Mouse (Mus musculus) kidney, embryonic 15.5 days (tissue): ENCODE results near the gene Camk2n2. TPM values are rescaled to one million over a fixed set of nuclear protein-coding genes. Genes with fewer than 3 reads are reported as not detected.

Experiments
- ATAC-seq: fragments of 200-750 bp; cut with Nextera tagmentation; replicated peaks from 2 replicates; pipeline ENCODE4 v1.8.0; 2017; ENCODE audit warnings: moderate TSS enrichment; ENCODE audit not compliant: low FRiP score
- H3K27ac ChIP-seq: fragments of 300-500 bp; sonication (generic); 2 replicates; pipeline ENCODE4 v1.5.1; 2015; ENCODE audit warnings: mild to moderate bottlenecking, inconsistent platforms
- H3K27me3 ChIP-seq: fragments of 300-500 bp; sonication (generic); 2 replicates; pipeline ENCODE4 v1.6.1; 2015; ENCODE audit warnings: inconsistent platforms
- H3K36me3 ChIP-seq: fragments of 300-500 bp; sonication (generic); 2 replicates; pipeline ENCODE4 v1.6.1; 2015; ENCODE audit warnings: inconsistent platforms
- H3K4me1 ChIP-seq: fragments of 300-500 bp; sonication (generic); 2 replicates; pipeline ENCODE4 v1.6.1; 2015; ENCODE audit warnings: inconsistent platforms
- H3K4me2 ChIP-seq: fragments of 300-500 bp; sonication (generic); 2 replicates; pipeline ENCODE4 v1.6.1; 2015; ENCODE audit warnings: moderate library complexity, mild to moderate bottlenecking, inconsistent platforms
- H3K4me3 ChIP-seq: fragments of 300-500 bp; sonication (generic); replicated peaks from 2 replicates; pipeline ENCODE4 v1.5.1; 2015; ENCODE audit warnings: mild to moderate bottlenecking, inconsistent platforms
- H3K9ac ChIP-seq: fragments of 300-500 bp; sonication (generic); 2 replicates; pipeline ENCODE4 v1.6.1; 2015; ENCODE audit warnings: mild to moderate bottlenecking, inconsistent platforms
- H3K9me3 ChIP-seq: fragments of 300-500 bp; sonication (generic); replicated peaks from 2 replicates; pipeline ENCODE4 v1.6.1; 2016; ENCODE audit warnings: inconsistent platforms
- WGBS: fragments of 180-500 bp; shearing (Covaris S2); methylation state at CpG from one replicate; pipeline ENCODE4 v1.1.7; 2015; ENCODE audit warnings: mixed read lengths; 5-methylcytosine and 5-hydroxymethylcytosine counted together
- microRNA counts: library from miRNA; unstranded; fragments of <30 nt; microRNA quantifications from one replicate; lab custom pipeline; 2016
- microRNA-seq: library from miRNA; unstranded; fragments of <30 nt; microRNA quantifications from one replicate; pipeline ENCODE4, GENCODE M21; 2016
- polyA plus RNA-seq: library from polyadenylated mRNA; unstranded; fragments of >200 nt; fragmentation: Nextera tagmentation; extraction: Ambion mirVana; gene quantifications from 2 replicates; pipeline ENCODE4 v1.2.1, GENCODE M21; 2015

Camk2n2 gene
- polyA plus RNA-seq, 1 experiment from 2014 or later, result 1.5 TPM

DNA sequence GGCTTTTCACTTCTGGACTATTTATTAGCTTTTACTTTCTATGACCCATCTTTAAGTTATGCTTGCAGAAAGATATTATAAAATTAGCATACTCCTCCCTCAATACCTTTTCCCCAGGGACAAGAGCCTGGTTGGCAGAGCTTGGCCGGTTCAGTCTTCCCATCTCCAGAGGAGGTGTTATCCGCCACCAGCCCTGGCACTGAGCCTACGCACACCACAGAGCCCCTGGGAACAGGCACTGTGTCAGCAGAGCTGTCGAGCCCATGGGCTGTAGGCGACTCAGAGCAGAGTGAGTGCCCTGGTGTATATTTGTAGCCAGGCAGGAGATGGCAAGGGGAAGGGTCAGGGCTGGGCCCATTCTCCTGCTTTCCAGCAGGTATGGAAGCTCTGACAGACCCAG is 20.6 kb downstream of the Camk2n2 start:
- H3K36me3 ChIP-seq, result peaks cover 15% of the 10 kb centered on the region
- no peak overlapping the region for H3K4me3 ChIP-seq
- no peak overlapping the region for H3K4me2 ChIP-seq
- no peak overlapping the region for H3K27ac ChIP-seq
- H3K9ac ChIP-seq, result no peak overlapping the region
- no peaks in the 10 kb centered on the region for H3K4me1 ChIP-seq
- H3K27me3 ChIP-seq, result no peaks in the 10 kb centered on the region
- ATAC-seq, result no peak
- no peaks in the 10 kb centered on the region for H3K9me3 ChIP-seq
- 79% methylated on average over 5 of the region's 5 CpGs for WGBS

DNA sequence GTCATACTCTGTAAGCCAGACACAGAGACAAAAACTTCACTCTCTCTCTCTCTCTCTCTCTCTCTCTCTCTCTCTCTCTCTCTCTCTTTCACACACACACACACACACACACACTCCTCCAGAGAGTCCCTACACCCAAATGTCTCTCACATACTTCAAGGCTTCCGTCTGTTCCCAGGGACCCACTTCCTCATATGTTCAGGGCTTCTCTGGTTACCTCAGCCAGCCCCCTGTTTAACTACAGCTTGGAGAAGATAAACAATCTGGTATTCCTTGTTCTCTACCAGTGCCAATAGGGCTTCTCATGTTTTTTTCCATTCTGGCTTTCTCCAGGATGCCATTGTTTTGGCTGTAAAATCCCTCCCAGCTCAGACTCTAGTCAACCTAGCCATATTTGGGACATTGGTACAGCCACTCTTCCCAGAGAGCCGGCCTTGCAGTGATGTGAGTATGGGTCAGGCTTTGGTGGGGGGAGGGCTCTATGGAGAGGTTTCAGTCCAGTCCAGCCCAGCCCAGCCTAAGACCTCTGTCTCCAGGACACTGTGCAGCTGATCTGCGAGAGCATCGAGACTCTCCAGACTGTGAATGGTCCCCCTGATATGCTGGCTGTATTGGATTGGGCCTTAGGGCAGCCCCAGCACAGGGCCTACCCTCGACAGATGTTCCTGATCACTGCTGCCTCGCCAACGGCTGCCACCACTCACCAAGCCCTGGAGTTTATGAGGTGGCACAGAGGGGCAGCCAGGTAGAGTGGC is 24.2 kb downstream of the Camk2n2 start:
- no peak overlapping the region for H3K9ac ChIP-seq
- H3K9me3 ChIP-seq, result no peaks in the 10 kb centered on the region
- no peak for ATAC-seq
- H3K27me3 ChIP-seq, result peaks cover 32% of the 10 kb centered on the region
- no peak overlapping the region for H3K27ac ChIP-seq
- H3K4me3 ChIP-seq, result no peak overlapping the region
- no peaks in the 10 kb centered on the region for H3K4me1 ChIP-seq
- H3K36me3 ChIP-seq, result no peaks in the 10 kb centered on the region
- H3K4me2 ChIP-seq, result no peak overlapping the region
- 38% methylated on average over 7 of the region's 7 CpGs for WGBS

DNA sequence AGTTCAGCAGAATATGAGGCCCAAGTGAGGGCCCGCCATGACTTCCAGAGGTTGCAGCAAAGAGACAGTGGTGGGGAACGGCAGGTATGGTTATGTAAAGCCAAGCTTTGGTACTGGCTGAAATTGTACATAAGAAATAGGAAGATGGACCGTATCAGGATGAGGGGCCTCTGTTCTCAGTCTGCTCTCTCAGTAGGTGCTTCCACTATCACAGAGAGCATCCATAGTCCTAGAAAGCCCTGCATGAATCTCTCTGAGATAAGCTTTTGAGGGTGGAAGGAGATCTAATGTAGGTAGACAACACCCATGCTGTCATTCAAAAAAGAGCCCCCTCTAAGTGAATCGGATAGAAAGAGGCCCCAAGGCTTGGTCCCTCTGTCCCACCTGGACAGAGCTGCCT is 25.4 kb downstream of the Camk2n2 start:
- H3K9ac ChIP-seq, result no peak overlapping the region
- peaks cover 8% of the 10 kb centered on the region for H3K4me1 ChIP-seq
- H3K4me2 ChIP-seq, result no peak overlapping the region
- 92% methylated on average over 4 of the region's 4 CpGs for WGBS
- no peak overlapping the region for H3K4me3 ChIP-seq
- no peaks in the 10 kb centered on the region for H3K36me3 ChIP-seq
- ATAC-seq, result no peak
- peaks cover 44% of the 10 kb centered on the region for H3K27me3 ChIP-seq
- no peaks in the 10 kb centered on the region for H3K9me3 ChIP-seq
- H3K27ac ChIP-seq, result no peak overlapping the region

DNA sequence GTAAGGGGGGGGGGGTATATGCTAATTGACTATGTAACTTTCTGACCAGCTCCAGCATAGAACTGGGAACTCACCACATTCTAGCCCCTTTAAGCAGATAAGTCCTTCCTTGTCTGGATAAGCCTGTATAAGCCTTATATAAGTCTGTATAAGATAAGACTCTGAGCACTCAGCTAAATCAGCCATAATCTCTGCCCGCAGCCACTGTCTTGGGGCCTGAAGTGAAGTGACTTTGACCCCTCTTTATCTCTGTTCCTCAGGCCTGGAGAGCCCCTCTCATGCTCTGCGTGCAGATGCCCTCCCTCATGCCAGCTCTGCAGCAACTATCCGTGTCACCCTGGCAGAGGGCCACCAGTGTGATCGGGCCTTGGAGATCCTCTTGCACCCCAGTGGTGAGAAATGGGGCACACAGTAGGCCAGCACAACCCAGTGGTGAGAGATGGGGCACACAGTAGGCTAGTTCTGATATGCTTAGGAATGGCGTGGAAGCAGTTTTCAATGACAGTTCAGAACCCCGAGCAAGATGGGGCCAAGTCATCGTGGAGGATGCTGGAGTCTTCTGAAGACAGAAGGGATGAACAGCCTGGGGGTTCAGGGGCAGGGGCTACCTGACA is 25.9 kb downstream of the Camk2n2 start:
- H3K4me1 ChIP-seq, result peaks cover 14% of the 10 kb centered on the region
- no peak overlapping the region for H3K4me3 ChIP-seq
- H3K9ac ChIP-seq, result no peak overlapping the region
- no peak overlapping the region for H3K27ac ChIP-seq
- WGBS, result 83% methylated on average over 7 of the region's 7 CpGs
- ATAC-seq, result no peak
- H3K9me3 ChIP-seq, result no peaks in the 10 kb centered on the region
- no peak overlapping the region for H3K4me2 ChIP-seq
- peaks cover 49% of the 10 kb centered on the region for H3K27me3 ChIP-seq
- no peaks in the 10 kb centered on the region for H3K36me3 ChIP-seq

DNA sequence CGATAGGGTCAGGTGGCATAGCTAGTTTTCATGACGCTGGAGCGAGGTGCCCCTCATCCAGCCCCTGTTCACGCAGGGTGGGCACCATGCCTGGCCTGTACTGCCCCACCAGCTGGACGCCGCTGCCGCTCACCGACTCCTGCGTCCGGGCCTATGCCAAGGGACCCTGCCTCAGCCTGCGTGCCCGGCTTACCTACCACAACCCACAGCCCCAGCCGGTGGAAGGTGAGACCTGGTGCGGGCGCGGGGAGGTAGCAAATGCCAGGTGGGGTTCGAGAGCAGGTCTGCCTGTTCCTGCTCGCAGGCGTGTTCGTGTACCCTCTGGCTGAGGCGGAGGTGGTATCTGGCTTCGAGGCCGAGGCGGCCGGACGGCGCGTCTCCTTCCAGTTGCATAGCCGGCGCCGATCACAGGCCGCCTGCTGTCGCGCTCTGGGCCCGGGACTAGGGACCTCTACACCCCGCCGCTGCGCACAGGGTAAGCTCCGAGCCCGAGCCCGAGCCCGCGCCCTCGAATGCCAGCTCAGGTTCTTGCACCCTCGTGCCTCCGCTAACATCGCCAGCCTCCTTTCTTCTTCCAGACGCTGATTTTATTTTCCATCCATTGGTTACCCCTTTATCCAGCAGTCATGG is 29.9 kb downstream of the Camk2n2 start:
- Histone ChIP-seq H3K4me1 (peaks cover 26% of the 10 kb centered on the region), H3K27ac (no peak overlapping the region), H3K4me3 (peak overlapping the region; percentile 53), H3K36me3 (no peaks in the 10 kb centered on the region), H3K27me3 (peaks cover 71% of the 10 kb centered on the region), H3K4me2 (peak overlapping the region; percentile 97), H3K9me3 (no peaks in the 10 kb centered on the region), H3K9ac (no peak overlapping the region)
- WGBS, result 4% methylated on average over 48 of the region's 48 CpGs
- peak; percentile 30; the same call in 1 of the 2 replicates for ATAC-seq

DNA sequence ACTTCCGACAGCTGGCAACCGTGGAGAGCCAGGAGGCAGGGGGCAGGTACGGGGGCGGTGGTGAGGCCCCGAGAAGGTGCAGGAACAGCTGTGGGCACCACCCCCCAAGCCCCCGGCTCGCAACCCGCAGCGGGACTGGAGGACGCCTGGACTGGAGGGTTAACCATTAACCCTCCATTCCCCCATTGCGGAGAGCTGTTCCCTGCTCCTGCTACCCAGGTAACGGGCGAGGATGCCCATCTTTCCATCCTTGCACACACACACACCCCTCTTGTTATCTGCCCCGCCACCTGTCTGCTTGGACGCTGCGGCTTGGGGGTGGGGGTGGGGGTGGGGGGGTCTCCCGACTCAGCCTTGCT is 30.4 kb downstream of the Camk2n2 start:
- ATAC-seq, result peak; percentile 31; the same call in 1 of the 2 replicates
- 3% methylated on average over 17 of the region's 17 CpGs for WGBS
- peak overlapping the region; percentile 53 for H3K4me3 ChIP-seq
- no peaks in the 10 kb centered on the region for H3K36me3 ChIP-seq
- no peaks in the 10 kb centered on the region for H3K9me3 ChIP-seq
- no peak overlapping the region for H3K9ac ChIP-seq
- peak overlapping the region; percentile 97 for H3K4me2 ChIP-seq
- H3K27ac ChIP-seq, result no peak overlapping the region
- peaks cover 71% of the 10 kb centered on the region for H3K27me3 ChIP-seq
- peaks cover 26% of the 10 kb centered on the region for H3K4me1 ChIP-seq

DNA sequence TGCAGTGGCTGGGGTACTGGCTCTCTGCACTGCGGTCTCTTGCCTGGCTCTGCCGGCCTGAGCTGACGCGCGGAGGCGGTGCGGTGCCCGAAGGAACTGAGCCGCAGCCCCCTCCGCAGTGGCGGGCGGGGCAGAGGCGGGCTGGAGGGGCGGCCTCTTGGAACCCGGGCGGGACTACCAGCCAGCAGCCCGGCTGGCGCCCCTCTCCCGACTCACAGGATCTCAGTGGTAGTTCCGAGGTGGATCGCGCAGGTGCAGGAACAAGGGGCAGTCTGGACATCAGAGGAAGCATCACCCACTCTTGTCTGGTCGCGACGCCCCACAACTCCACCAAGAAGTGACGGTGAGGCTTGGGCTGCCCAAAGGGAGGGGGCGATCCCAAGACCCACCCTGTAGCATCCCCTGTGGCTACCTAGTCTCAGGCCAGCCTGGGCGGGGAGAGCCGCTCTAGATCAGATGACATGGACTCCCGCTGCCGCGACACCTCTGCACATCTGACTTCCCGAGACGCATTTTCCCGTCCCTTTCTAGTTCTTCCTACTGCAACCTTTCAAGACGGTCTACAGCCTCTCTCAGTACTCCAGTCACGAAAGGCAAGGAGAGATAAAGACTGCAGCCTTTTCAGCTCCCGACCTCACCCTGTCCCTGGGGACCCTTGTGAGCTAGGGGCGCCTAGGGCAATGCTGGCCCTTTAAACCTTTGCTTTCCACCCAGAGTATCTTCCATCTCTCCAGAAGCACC is 31.0 kb downstream of the Camk2n2 start:
- no peak overlapping the region for H3K27ac ChIP-seq
- H3K9me3 ChIP-seq, result no peaks in the 10 kb centered on the region
- H3K4me1 ChIP-seq, result peaks cover 26% of the 10 kb centered on the region
- peak; percentile 83 for ATAC-seq
- H3K36me3 ChIP-seq, result no peaks in the 10 kb centered on the region
- under 1% methylated on average over 39 of the region's 39 CpGs for WGBS
- H3K4me3 ChIP-seq, result peak overlapping the region; percentile 53
- peaks cover 68% of the 10 kb centered on the region for H3K27me3 ChIP-seq
- H3K4me2 ChIP-seq, result peak overlapping the region; percentile 97
- peak overlapping the region; percentile 48 for H3K9ac ChIP-seq

DNA sequence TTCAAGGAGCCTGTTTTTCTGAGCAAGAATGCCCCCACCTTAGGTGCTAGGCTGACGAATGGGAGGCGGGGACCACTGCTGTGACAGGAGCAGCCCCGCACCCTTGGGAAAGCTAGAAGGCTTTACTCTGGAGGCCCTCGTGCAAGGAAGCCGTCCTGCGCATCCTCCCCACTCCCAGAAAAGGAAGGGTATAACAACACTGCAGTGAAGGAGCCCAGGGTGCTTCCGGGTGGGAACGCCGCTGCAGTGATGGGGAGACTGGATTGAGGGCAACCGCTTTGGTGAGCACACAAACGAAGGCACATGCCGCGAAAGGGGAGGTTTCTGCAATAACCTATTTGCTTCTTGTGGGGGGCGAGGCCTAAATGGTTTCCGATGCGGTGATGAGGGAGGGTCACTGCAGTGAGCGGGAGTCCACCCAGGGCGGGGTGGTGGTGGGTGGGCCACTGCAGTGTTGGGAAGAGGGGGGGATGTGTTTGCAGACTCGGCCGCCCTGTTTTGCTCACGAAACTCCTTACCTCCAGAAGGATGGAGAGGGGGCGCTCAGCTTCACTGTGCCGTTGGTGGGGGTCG is 31.6 kb downstream of the Camk2n2 start, which contains the start of gene Vwa5b2:
TSS of gene Vwa5b2 (plus strand) at position 106 of the 573 bp plus-strand sequence.
- H3K27me3 ChIP-seq, result peaks cover 64% of the 10 kb centered on the region
- peak; percentile 42 for ATAC-seq
- no peak within 1 kb of the TSS for H3K27ac ChIP-seq
- WGBS, result under 1% methylated on average over 24 of the region's 24 CpGs
- H3K4me1 ChIP-seq, result peaks cover 26% of the 10 kb centered on the region
- peak within 1 kb of the TSS; percentile 53 for H3K4me3 ChIP-seq
- H3K36me3 ChIP-seq, result no peaks in the 10 kb centered on the region
- no peaks in the 10 kb centered on the region for H3K9me3 ChIP-seq
- H3K4me2 ChIP-seq, result peak within 1 kb of the TSS; percentile 97
- H3K9ac ChIP-seq, result peak within 1 kb of the TSS; percentile 48

MicroRNAs encoded within 50 kb of the gene (microRNA counts, 519-probe panel; counts per million panel counts)
- 2,797 counts per million, percentile 69 among the panel's probes with 10 or more counts for microRNA mmu-miR-1224 (lab: Ali Mortazavi, UCI)

Small RNA genes within 50 kb of the gene (microRNA-seq; reads per million reads assigned to microRNA genes)
- gene Mir1224, result 1.2 reads per million

Other genes with a start within 250 kb of the Camk2n2 start
- gene Abcc5, start 194.9 kb downstream of the Camk2n2 start, polyA plus RNA-seq, result 56.1 and 63.1 TPM in 2 replicates
- 108 and 121 TPM in 2 replicates for gene Eif2b5, start 122.5 kb downstream of the Camk2n2 start, polyA plus RNA-seq
- gene Dvl3, start 104.3 kb downstream of the Camk2n2 start, polyA plus RNA-seq, result 25.0 and 27.9 TPM in 2 replicates
- gene Ap2m1, start 85.8 kb downstream of the Camk2n2 start, polyA plus RNA-seq, result 633 and 651 TPM in 2 replicates
- 52.6 and 64.5 TPM in 2 replicates for gene Abcf3, start 72.7 kb downstream of the Camk2n2 start, polyA plus RNA-seq
- gene Vwa5b2, start 31.8 kb downstream of the Camk2n2 start, polyA plus RNA-seq, result 1.6 and 1.7 TPM in 2 replicates
- gene Eef1akmt4, start 9.7 kb downstream of the Camk2n2 start, polyA plus RNA-seq, result 32.4 TPM in 2 replicates
- gene Gm49333, start 9.7 kb downstream of the Camk2n2 start, polyA plus RNA-seq, result not detected in 2 replicates
- 42.6 and 43.8 TPM in 2 replicates for gene Alg3, start 9.6 kb downstream of the Camk2n2 start, polyA plus RNA-seq
- 4.0 TPM in 2 replicates for gene Ece2, start 8.5 kb upstream of the Camk2n2 start, polyA plus RNA-seq
- gene Psmd2, start 30.4 kb upstream of the Camk2n2 start, polyA plus RNA-seq, result 330 and 353 TPM in 2 replicates
- gene Eif4g1, start 47.0 kb upstream of the Camk2n2 start, polyA plus RNA-seq, result 187 and 208 TPM in 2 replicates
- 6.4 and 6.7 TPM in 2 replicates for gene Fam131a, start 72.0 kb upstream of the Camk2n2 start, polyA plus RNA-seq
- gene Polr2h, start 96.4 kb upstream of the Camk2n2 start, polyA plus RNA-seq, result 116 and 120 TPM in 2 replicates
- gene Clcn2, start 96.5 kb upstream of the Camk2n2 start, polyA plus RNA-seq, result 16.3 and 20.1 TPM in 2 replicates
- 4.6 and 7.4 TPM in 2 replicates for gene Chrd, start 111.8 kb upstream of the Camk2n2 start, polyA plus RNA-seq
- 1.2 TPM in 2 replicates for gene Thpo, start 113.2 kb upstream of the Camk2n2 start, polyA plus RNA-seq